Mouse (Mus musculus) heart, embryonic 10.5 days (tissue): Measurements from ENCODE around the gene Celsr1. TPM values are rescaled to one million over a fixed set of nuclear protein-coding genes. Genes with fewer than 3 reads are reported as not detected.

ENCODE experiments used
- DNase-seq: peaks from one replicate; pipeline ENCODE4 v3.0.0-alpha.2; 2017; ENCODE audit warnings: low spot score
- H3K27ac ChIP-seq: fragments of 300-500 bp; sonication (generic); 2 replicates; pipeline ENCODE4 v1.5.1; 2016; ENCODE audit warnings: mild to moderate bottlenecking
- H3K27me3 ChIP-seq: fragments of 300-500 bp; sonication (generic); 2 replicates; pipeline ENCODE4 v1.6.1; 2016; ENCODE audit warnings: mild to moderate bottlenecking; ENCODE audit not compliant: poor library complexity, insufficient read depth, severe bottlenecking
- H3K36me3 ChIP-seq: fragments of 300-500 bp; sonication (generic); 2 replicates; pipeline ENCODE4 v1.6.1; 2016; ENCODE audit warnings: mild to moderate bottlenecking, moderate library complexity
- H3K4me1 ChIP-seq: fragments of 300-500 bp; sonication (generic); 2 replicates; pipeline ENCODE4 v1.6.1; 2016; ENCODE audit warnings: mild to moderate bottlenecking
- H3K4me3 ChIP-seq: fragments of 300-500 bp; sonication (generic); 2 replicates; pipeline ENCODE4 v1.5.1; 2016; ENCODE audit warnings: mild to moderate bottlenecking, moderate library complexity
- H3K9me3 ChIP-seq: fragments of 300-500 bp; sonication (generic); 2 replicates; pipeline ENCODE4 v1.6.1; 2016; ENCODE audit warnings: mild to moderate bottlenecking, moderate library complexity
- WGBS: fragments of 180-500 bp; shearing (Covaris S2); methylation state at CpG from one replicate; pipeline ENCODE4 v1.1.7; 2016; 5-methylcytosine and 5-hydroxymethylcytosine counted together
- polyA plus RNA-seq: library from polyadenylated mRNA; unstranded; fragments of >200 nt; fragmentation: Nextera tagmentation; extraction: Ambion mirVana; gene quantifications from 2 replicates; pipeline ENCODE4 v1.2.1, GENCODE M21; 2016

Celsr1 gene
- polyA plus RNA-seq, 1 experiment from 2014 or later, result 2.3 TPM

- peaks cover 70% of the 10 kb centered on the region for H3K4me1 ChIP-seq
- 81% methylated on average over 16 of the region's 16 CpGs for WGBS
- H3K27me3 ChIP-seq, result no peaks in the 10 kb centered on the region
- peak overlapping the region; percentile 47; the same call in 1 of the 2 replicates for H3K27ac ChIP-seq
- no peaks in the 10 kb centered on the region for H3K9me3 ChIP-seq
- no peak overlapping the region for H3K4me3 ChIP-seq
- DNase-seq, result no peak
- peaks cover 2% of the 10 kb centered on the region; the same call in 1 of the 2 replicates for H3K36me3 ChIP-seq
Measured at GRCm38 (mm10) chr15:86074171-86074937, 40.8 kb upstream of the Celsr1 start.

- Histone ChIP-seq H3K4me1 (peaks cover 73% of the 10 kb centered on the region), H3K27ac (no peak overlapping the region), H3K27me3 (no peaks in the 10 kb centered on the region), H3K9me3 (no peaks in the 10 kb centered on the region), H3K4me3 (no peak overlapping the region), H3K36me3 (peaks cover 2% of the 10 kb centered on the region; the same call in 1 of the 2 replicates)
- no peak for DNase-seq
- WGBS, result 56% methylated on average over 1 of the region's 1 CpGs
Measured at GRCm38 (mm10) chr15:86071166-86071565, 37.6 kb upstream of the Celsr1 start.

- WGBS, result 62% methylated on average over 11 of the region's 11 CpGs
- H3K27me3 ChIP-seq, result no peaks in the 10 kb centered on the region
- peaks cover 6% of the 10 kb centered on the region; the same call in 1 of the 2 replicates for H3K36me3 ChIP-seq
- no peaks in the 10 kb centered on the region for H3K9me3 ChIP-seq
- H3K4me1 ChIP-seq, result peaks cover 65% of the 10 kb centered on the region
- no peak for DNase-seq
- H3K27ac ChIP-seq, result peak overlapping the region; percentile 47; the same call in 1 of the 2 replicates
- no peak overlapping the region for H3K4me3 ChIP-seq
Measured at GRCm38 (mm10) chr15:86070368-86070767, 36.8 kb upstream of the Celsr1 start.

DNA sequence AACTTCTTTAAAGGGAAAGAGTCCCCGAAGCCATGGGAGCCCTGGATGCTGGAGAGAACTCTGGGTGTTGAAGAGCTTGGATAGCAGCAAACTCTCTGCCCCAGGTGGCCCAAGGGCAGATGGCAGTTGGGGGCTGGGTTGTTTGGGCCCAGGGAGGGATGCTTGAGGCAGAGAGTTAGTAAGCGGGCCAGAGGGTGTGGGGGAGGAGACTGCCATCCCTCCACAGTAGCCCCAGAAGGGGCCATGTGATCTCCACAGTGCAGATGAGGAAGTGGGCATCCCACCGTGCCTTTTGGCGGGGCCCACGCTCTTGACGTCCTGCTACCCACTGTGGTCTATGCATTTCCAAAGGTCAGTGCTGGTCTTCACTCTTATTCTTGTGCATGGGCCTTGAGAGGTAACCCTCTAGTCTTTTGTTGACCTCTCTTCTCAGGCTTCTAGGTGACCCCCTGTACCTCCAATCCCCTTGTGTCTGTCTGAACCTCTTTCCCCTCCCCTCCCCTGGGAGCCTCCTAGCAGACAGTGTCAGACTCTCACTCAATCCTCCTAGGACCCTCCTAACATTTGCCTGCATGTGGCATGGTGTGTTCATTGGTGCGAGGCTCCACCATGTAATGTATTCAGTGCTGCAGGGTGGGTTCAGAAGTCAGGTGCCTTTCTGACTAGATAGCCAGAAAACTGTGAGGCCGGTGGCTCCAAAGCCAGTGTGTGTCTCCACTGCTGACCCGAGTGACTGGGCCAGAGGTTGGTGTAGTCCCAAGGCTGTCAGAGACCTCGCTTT, 35.6 kb upstream of the Celsr1 start:
- Histone ChIP-seq H3K4me1 (peaks cover 69% of the 10 kb centered on the region), H3K9me3 (no peaks in the 10 kb centered on the region), H3K36me3 (peaks cover 4% of the 10 kb centered on the region; the same call in 1 of the 2 replicates), H3K27me3 (no peaks in the 10 kb centered on the region), H3K27ac (no peak overlapping the region), H3K4me3 (no peak overlapping the region)
- 73% methylated on average over 10 of the region's 10 CpGs for WGBS
- DNase-seq, result no peak

- 91% methylated on average over 4 of the region's 4 CpGs for WGBS
- peak overlapping the region; percentile 31 for H3K27ac ChIP-seq
Measured at GRCm38 (mm10) chr15:86067941-86068495, 34.4 kb upstream of the Celsr1 start.

DNA sequence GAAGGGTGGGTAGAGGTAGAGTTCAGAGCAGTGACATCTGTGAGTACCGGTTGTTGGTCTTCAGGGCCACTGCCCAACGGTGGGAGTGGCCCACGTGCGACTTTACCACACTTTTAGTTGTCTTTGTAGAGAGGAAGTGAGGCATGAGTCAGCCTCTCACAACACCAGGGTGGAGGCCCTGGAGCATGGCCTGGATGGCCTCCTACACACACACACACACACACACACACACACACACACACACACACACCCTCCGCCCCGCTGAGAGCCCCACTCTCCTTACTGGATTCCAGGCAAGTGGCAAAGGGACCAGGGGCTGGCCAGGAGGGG, 34.0 kb upstream of the Celsr1 start:
- peaks cover 63% of the 10 kb centered on the region for H3K4me1 ChIP-seq
- no peak overlapping the region for H3K4me3 ChIP-seq
- peaks cover 4% of the 10 kb centered on the region; the same call in 1 of the 2 replicates for H3K36me3 ChIP-seq
- no peaks in the 10 kb centered on the region for H3K9me3 ChIP-seq
- no peak for DNase-seq
- WGBS, result 36% methylated on average over 6 of the region's 6 CpGs
- H3K27ac ChIP-seq, result peak overlapping the region; percentile 31; the same call in 1 of the 2 replicates
- H3K27me3 ChIP-seq, result no peaks in the 10 kb centered on the region

More at GRCm38 (mm10) chr15:86067941-86068495, 34.4 kb upstream of the Celsr1 start:
- no peak for DNase-seq
- Histone ChIP-seq H3K4me3 (no peak overlapping the region), H3K27me3 (no peaks in the 10 kb centered on the region), H3K4me1 (peaks cover 59% of the 10 kb centered on the region), H3K36me3 (peaks cover 4% of the 10 kb centered on the region; the same call in 1 of the 2 replicates), H3K9me3 (no peaks in the 10 kb centered on the region)

DNA sequence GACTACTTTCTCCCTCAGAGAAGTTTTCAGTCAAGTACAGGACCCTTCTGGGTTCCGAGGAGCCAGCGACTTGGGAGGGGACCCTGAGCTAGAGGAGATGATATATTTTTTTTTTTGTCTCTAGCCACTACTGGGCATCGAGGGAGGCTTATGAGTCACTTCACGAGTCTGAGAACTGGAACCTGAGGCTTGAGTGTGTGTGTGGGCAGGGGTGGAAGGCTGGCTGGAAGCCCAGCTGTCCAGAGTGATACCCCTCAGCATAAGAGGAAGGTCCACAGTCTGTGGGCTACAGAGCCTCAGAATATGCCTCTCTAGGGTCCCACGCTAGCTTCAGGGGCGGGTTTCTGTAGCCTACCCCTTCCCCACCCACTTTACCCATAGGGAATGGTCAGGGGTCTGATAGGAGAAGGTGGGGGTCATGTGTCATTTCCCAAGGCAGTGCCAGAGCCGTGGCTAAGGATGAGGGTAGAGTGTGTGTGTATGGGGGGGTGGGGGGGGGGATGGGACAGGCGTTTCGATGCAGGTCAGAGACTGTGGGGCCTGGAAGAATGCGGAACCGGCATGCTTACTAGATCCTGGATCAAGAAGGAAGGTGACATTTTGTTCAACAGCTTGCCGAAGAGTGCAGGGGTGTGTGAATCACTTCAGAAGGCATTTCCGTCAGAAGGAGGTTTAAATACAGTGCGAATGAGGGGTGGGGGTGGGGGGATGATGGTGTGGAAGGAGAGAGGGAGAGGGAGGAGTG, 33.4 kb upstream of the Celsr1 start:
- peak overlapping the region; percentile 31; the same call in 1 of the 2 replicates for H3K27ac ChIP-seq
- no peak overlapping the region for H3K4me3 ChIP-seq
- peaks cover 4% of the 10 kb centered on the region; the same call in 1 of the 2 replicates for H3K36me3 ChIP-seq
- H3K27me3 ChIP-seq, result no peaks in the 10 kb centered on the region
- no peaks in the 10 kb centered on the region for H3K9me3 ChIP-seq
- H3K4me1 ChIP-seq, result peaks cover 66% of the 10 kb centered on the region
- DNase-seq, result no peak
- WGBS, result 52% methylated on average over 14 of the region's 14 CpGs

- Histone ChIP-seq H3K27me3 (no peaks in the 10 kb centered on the region), H3K27ac (no peak overlapping the region), H3K36me3 (peaks cover 4% of the 10 kb centered on the region; the same call in 1 of the 2 replicates), H3K4me1 (peaks cover 73% of the 10 kb centered on the region), H3K4me3 (no peak overlapping the region), H3K9me3 (no peaks in the 10 kb centered on the region)
- WGBS, result 78% methylated on average over 4 of the region's 4 CpGs
- DNase-seq, result no peak
Measured at GRCm38 (mm10) chr15:86065367-86065766, 31.8 kb upstream of the Celsr1 start.

DNA sequence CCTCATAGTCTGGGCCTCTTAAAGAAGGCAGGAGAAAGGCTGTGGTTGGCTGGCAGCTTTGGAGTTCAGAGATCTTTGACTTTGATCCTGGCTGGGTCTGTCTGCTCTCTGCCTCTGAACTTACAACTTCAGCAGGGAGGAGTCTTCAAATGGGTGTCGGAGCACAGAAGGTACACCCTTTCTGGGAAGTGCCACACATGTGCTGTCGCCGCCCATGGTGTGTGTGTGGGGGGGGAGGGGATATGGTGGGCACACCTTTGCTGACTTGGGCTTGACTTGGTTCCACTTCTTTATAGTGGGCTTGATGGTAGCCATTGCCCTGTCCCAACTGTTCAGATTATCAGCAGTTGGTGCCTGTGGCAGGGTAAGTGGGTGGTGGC, 31.3 kb upstream of the Celsr1 start:
- no peak overlapping the region for H3K27ac ChIP-seq
- no peak overlapping the region for H3K4me3 ChIP-seq
- H3K4me1 ChIP-seq, result peaks cover 74% of the 10 kb centered on the region
- H3K27me3 ChIP-seq, result no peaks in the 10 kb centered on the region
- H3K9me3 ChIP-seq, result no peaks in the 10 kb centered on the region
- H3K36me3 ChIP-seq, result peaks cover 4% of the 10 kb centered on the region; the same call in 1 of the 2 replicates
- WGBS, result 86% methylated on average over 3 of the region's 3 CpGs
- no peak for DNase-seq

GRCm38 (mm10) chr15:86064191-86064849, 30.7 kb upstream of the Celsr1 start:
- no peak overlapping the region for H3K4me3 ChIP-seq
- no peak for DNase-seq
- peaks cover 74% of the 10 kb centered on the region for H3K4me1 ChIP-seq
- WGBS, result 86% methylated on average over 8 of the region's 8 CpGs
- H3K27me3 ChIP-seq, result no peaks in the 10 kb centered on the region
- H3K27ac ChIP-seq, result no peak overlapping the region
- no peaks in the 10 kb centered on the region for H3K9me3 ChIP-seq
- H3K36me3 ChIP-seq, result peaks cover 4% of the 10 kb centered on the region; the same call in 1 of the 2 replicates

DNA sequence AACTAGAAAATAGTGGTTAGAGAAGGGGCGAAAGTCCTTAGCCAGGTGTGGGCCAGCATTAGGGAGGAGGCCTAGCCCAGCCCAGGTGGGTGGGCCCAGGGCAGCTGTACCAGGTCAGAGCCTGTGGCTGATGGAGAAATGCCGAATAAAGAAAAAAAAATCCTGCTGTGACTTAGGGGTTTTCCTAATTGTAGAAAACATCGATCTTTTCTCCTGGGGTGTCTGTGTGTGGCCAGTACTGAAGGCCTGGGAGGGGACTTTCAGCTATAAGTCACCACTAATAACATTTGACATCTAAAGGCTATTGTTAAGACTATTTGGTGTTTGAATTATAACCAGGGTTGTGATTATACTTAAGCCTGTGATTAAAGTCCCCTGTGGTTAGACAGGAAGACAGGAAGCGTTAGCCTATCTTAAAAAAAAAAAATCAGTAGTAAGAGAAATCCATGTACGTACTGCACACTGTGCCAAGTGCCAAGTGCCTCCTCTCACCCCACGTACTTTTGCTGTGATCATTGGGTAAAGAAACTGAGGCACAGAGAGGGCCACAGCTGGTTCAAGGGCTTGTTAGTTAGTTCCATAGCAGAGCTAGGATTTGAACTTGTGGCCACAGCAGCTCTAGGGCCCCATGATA, 28.4 kb upstream of the Celsr1 start:
- Histone ChIP-seq H3K4me1 (peaks cover 74% of the 10 kb centered on the region), H3K9me3 (no peaks in the 10 kb centered on the region), H3K27me3 (no peaks in the 10 kb centered on the region), H3K4me3 (no peak overlapping the region), H3K27ac (0 out of 2 replicates have a peak overlapping the region, but pooled peaks have one; percentile 8), H3K36me3 (peaks cover 4% of the 10 kb centered on the region; the same call in 1 of the 2 replicates)
- 79% methylated on average over 6 of the region's 6 CpGs for WGBS
- DNase-seq, result no peak
